Mouse (Mus musculus) forebrain, embryonic 14.5 days (tissue): ENCODE measurements around the gene Acap2. TPM values are rescaled to one million over a fixed set of nuclear protein-coding genes. Genes with fewer than 3 reads are reported as not detected.

Source experiments
- ATAC-seq: fragments of 200-750 bp; cut with Nextera tagmentation; 2 replicates; pipeline ENCODE4 v1.8.0; 2017; ENCODE audit warnings: mild to moderate bottlenecking, moderate library complexity
- DNase-seq: peaks from one replicate; pipeline ENCODE4 v3.0.0-alpha.2; 2015; ENCODE audit warnings: low spot score
- H3K27ac ChIP-seq: fragments of 300-500 bp; sonication (generic); 2 replicates; pipeline ENCODE4 v1.5.1; 2014; ENCODE audit warnings: low read depth, mild to moderate bottlenecking, control low read depth, low read length, moderate library complexity
- H3K27me3 ChIP-seq: fragments of 300-500 bp; sonication (generic); replicated peaks from 2 replicates; pipeline ENCODE4 v1.6.1; 2014; ENCODE audit warnings: low read length, control low read depth, mixed read lengths; ENCODE audit not compliant: control insufficient read depth, insufficient read depth
- H3K36me3 ChIP-seq: fragments of 300-500 bp; sonication (generic); 2 replicates; pipeline ENCODE4 v1.6.1; 2014; ENCODE audit warnings: low read length, control low read depth; ENCODE audit not compliant: control insufficient read depth, insufficient read depth
- H3K4me1 ChIP-seq: fragments of 300-500 bp; sonication (generic); 2 replicates; pipeline ENCODE4 v1.6.1; 2014; ENCODE audit warnings: antibody characterized with exemption, low read length, control low read depth; ENCODE audit not compliant: control insufficient read depth, insufficient read depth
- H3K4me2 ChIP-seq: fragments of 300-500 bp; sonication (generic); 2 replicates; pipeline ENCODE4 v1.6.1; 2014; ENCODE audit warnings: mild to moderate bottlenecking, control low read depth, low read length
- H3K4me3 ChIP-seq: fragments of 300-500 bp; sonication (generic); 2 replicates; pipeline ENCODE4 v1.5.1; 2014; ENCODE audit warnings: low read depth, low read length, control low read depth
- H3K9ac ChIP-seq: fragments of 300-500 bp; sonication (generic); 2 replicates; pipeline ENCODE4 v1.6.1; 2014; ENCODE audit warnings: mild to moderate bottlenecking, low read length, control low read depth, moderate library complexity
- H3K9me3 ChIP-seq: fragments of 300-500 bp; sonication (generic); replicated peaks from 2 replicates; pipeline ENCODE4 v1.6.1; 2016; ENCODE audit warnings: low read length, control low read depth, mixed read lengths; ENCODE audit not compliant: control insufficient read depth
- WGBS: fragments of 180-500 bp; shearing (Covaris S2); extraction: QIAGEN DNeasy Blood & Tissue Kit; methylation state at CpG from one replicate; pipeline ENCODE4 v1.1.7; 2014; 5-methylcytosine and 5-hydroxymethylcytosine counted together
- polyA plus RNA-seq: library from polyadenylated mRNA; unstranded; fragments of >200 nt; fragmentation: Nextera tagmentation; extraction: Ambion mirVana; gene quantifications from 2 replicates; pipeline ENCODE4 v1.2.1, GENCODE M21; 2014

The Acap2 gene
- polyA plus RNA-seq, 1 experiment from 2014 or later: 11.3 TPM

GRCm38 (mm10) chr16:31167934-31168333 lies 33.1 kb downstream of the Acap2 start:
- H3K27ac ChIP-seq: no peak overlapping the region

DNA sequence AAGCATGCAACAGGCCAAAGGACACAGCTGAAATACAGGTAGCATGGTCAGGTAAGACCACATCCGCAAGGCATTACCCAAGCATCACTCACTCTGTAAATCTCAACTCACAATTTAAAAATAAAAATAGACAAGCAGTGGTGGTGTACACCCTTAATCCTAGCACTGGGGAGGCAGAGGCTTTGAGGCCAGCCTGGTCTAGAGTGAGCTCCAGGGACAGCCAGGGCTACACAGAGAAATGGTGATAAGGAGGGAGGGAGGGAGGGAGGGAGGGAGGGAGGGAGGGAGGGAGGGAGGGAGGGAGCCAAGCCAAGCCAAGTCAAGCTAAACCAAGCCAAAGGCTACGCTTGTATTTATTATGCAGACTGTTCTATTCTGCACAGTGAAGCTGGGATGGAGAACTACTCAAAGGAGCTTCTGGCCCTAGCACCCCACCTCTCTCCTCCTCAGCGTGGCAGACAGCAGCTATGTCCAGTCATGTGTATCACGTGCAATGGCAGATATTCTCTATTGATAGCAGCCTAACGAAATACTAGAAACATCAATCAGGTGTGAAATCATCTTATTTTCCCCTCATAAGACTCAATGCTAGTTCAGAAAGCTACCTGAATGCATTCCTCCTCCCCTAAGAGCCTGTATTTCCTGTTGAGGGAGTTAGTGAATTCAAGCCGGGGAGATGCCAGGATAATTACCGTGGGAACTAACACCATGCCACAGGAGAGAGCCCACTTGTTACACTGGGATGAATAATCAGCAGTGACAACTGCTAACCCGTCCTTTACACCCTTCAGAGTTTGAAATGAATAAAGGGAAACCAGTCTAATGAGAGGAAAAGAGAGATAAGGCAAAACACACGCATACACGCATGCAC lies 33.8 kb downstream of the Acap2 start:
- no peaks in the 10 kb centered on the region for H3K27me3 ChIP-seq
- no peak overlapping the region for H3K9ac ChIP-seq
- 17% methylated on average over 10 of the region's 10 CpGs for WGBS
- ATAC-seq: peak; percentile 54; the same call in 1 of the 2 replicates
- peak; percentile 51 for DNase-seq
- peaks cover 6% of the 10 kb centered on the region; the same call in 1 of the 2 replicates for H3K4me1 ChIP-seq
- no peaks in the 10 kb centered on the region for H3K36me3 ChIP-seq
- no peaks in the 10 kb centered on the region for H3K9me3 ChIP-seq
- H3K27ac ChIP-seq: no peak overlapping the region
- H3K4me3 ChIP-seq: no peak overlapping the region
- H3K4me2 ChIP-seq: no peak overlapping the region

More at GRCm38 (mm10) chr16:31167934-31168333, 33.1 kb downstream of the Acap2 start:
- Histone ChIP-seq H3K4me3 (no peak overlapping the region), H3K4me2 (no peak overlapping the region), H3K9me3 (no peaks in the 10 kb centered on the region), H3K9ac (no peak overlapping the region), H3K4me1 (peaks cover 6% of the 10 kb centered on the region; the same call in 1 of the 2 replicates), H3K27me3 (no peaks in the 10 kb centered on the region), H3K36me3 (no peaks in the 10 kb centered on the region)
- 54% methylated on average over 7 of the region's 7 CpGs for WGBS
- ATAC-seq: no peak
- DNase-seq: no peak

- no peak overlapping the region for H3K4me2 ChIP-seq
- ATAC-seq (no peak), DNase-seq (no peak)
- H3K4me3 ChIP-seq: no peak overlapping the region
- no peak overlapping the region for H3K27ac ChIP-seq
- H3K4me1 ChIP-seq: peaks cover 6% of the 10 kb centered on the region; the same call in 1 of the 2 replicates
- no peaks in the 10 kb centered on the region for H3K27me3 ChIP-seq
- 56% methylated on average over 4 of the region's 4 CpGs for WGBS
- no peaks in the 10 kb centered on the region for H3K9me3 ChIP-seq
- H3K36me3 ChIP-seq: no peaks in the 10 kb centered on the region
- no peak overlapping the region for H3K9ac ChIP-seq
Measured at GRCm38 (mm10) chr16:31165907-31166306, 35.1 kb downstream of the Acap2 start.

DNA sequence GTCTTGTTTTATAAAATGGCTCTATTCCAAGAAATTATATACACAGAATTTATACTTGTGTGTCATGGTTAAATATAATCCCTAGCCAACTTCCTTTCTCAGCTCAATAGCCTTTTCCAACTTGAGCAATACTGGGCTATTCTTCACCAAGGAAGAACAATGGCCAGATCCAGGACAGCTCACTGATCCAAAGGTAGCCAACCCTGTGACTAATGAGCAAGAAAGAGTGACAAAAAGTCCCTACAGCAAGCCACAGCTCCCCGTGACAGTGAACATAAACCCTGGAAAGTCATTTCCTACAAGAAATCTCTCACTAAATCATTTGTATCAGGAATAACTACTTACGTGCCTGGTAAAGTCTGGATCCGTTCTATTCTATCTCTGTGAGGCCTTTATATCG lies 35.6 kb downstream of the Acap2 start:
- H3K27me3 ChIP-seq: no peaks in the 10 kb centered on the region
- no peaks in the 10 kb centered on the region for H3K36me3 ChIP-seq
- H3K27ac ChIP-seq: no peak overlapping the region
- no peaks in the 10 kb centered on the region for H3K9me3 ChIP-seq
- H3K4me1 ChIP-seq: peaks cover 6% of the 10 kb centered on the region; the same call in 1 of the 2 replicates
- H3K4me2 ChIP-seq: no peak overlapping the region
- ATAC-seq (no peak), DNase-seq (no peak)
- WGBS: 69% methylated on average over 4 of the region's 4 CpGs
- no peak overlapping the region for H3K9ac ChIP-seq
- H3K4me3 ChIP-seq: no peak overlapping the region

- H3K4me3 ChIP-seq: no peak overlapping the region
- H3K27me3 ChIP-seq: no peaks in the 10 kb centered on the region
- H3K9ac ChIP-seq: no peak overlapping the region
- no peak overlapping the region for H3K27ac ChIP-seq
- DNase-seq: no peak
- H3K4me1 ChIP-seq: peaks cover 6% of the 10 kb centered on the region; the same call in 1 of the 2 replicates
- no peak for ATAC-seq
- no peaks in the 10 kb centered on the region for H3K9me3 ChIP-seq
- no peak overlapping the region for H3K4me2 ChIP-seq
- 85% methylated on average over 4 of the region's 4 CpGs for WGBS
- H3K36me3 ChIP-seq: no peaks in the 10 kb centered on the region
Measured at GRCm38 (mm10) chr16:31164125-31164524, 36.9 kb downstream of the Acap2 start.

GRCm38 (mm10) chr16:31160486-31160885 lies 40.6 kb downstream of the Acap2 start:
- 66% methylated on average over 6 of the region's 6 CpGs for WGBS
- DNase-seq: no peak

DNA sequence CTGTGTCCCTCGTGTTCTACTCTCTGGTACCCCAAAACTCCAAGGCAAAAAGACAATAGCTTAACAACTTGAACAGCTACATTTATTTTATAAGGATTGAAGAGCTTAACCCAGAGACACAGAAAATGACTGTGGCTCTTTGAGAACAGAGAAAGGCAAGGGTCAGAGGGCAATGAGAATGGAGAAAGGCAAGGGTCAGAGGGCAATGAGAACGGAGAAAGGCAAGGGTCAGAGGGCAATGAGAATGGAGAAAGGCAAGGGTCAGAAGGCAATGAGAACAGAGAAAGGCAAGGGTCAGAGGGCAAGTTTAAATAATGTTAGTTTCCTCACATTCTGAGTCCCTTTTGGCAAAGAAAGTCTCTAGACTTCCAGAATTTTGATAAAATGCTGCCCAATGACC lies 41.6 kb downstream of the Acap2 start:
- no peak overlapping the region for H3K4me2 ChIP-seq
- DNase-seq: no peak
- no peak overlapping the region for H3K9ac ChIP-seq
- no peaks in the 10 kb centered on the region for H3K27me3 ChIP-seq
- H3K36me3 ChIP-seq: 0 out of 2 replicates have a peak, but pooled peaks cover 7% of the 10 kb centered on the region
- H3K4me1 ChIP-seq: no peaks in the 10 kb centered on the region
- H3K27ac ChIP-seq: no peak overlapping the region
- WGBS: 39% methylated on average over 2 of the region's 2 CpGs
- no peak overlapping the region for H3K4me3 ChIP-seq
- no peak for ATAC-seq
- peaks cover 11% of the 10 kb centered on the region for H3K9me3 ChIP-seq

More at GRCm38 (mm10) chr16:31160486-31160885, 40.6 kb downstream of the Acap2 start:
- Histone ChIP-seq H3K4me1 (no peaks in the 10 kb centered on the region), H3K27ac (no peak overlapping the region), H3K9ac (no peak overlapping the region), H3K4me2 (no peak overlapping the region), H3K27me3 (no peaks in the 10 kb centered on the region), H3K36me3 (0 out of 2 replicates have a peak, but pooled peaks cover 7% of the 10 kb centered on the region), H3K4me3 (no peak overlapping the region), H3K9me3 (peaks cover 11% of the 10 kb centered on the region)
- no peak for ATAC-seq

- DNase-seq: no peak
- no peak overlapping the region for H3K4me3 ChIP-seq
- no peak overlapping the region for H3K9ac ChIP-seq
- no peaks in the 10 kb centered on the region for H3K36me3 ChIP-seq
- no peaks in the 10 kb centered on the region for H3K27me3 ChIP-seq
- no peak overlapping the region for H3K4me2 ChIP-seq
- no peak for ATAC-seq
- H3K27ac ChIP-seq: no peak overlapping the region
- no peaks in the 10 kb centered on the region for H3K4me1 ChIP-seq
- no peaks in the 10 kb centered on the region for H3K9me3 ChIP-seq
- WGBS: 91% methylated on average over 4 of the region's 4 CpGs
Measured at GRCm38 (mm10) chr16:31149841-31150240, 51.2 kb downstream of the Acap2 start.

GRCm38 (mm10) chr16:31148891-31149290 lies 52.2 kb downstream of the Acap2 start:
- Histone ChIP-seq H3K27ac (no peak overlapping the region), H3K4me2 (no peak overlapping the region), H3K27me3 (no peaks in the 10 kb centered on the region), H3K4me1 (no peaks in the 10 kb centered on the region), H3K9ac (no peak overlapping the region), H3K36me3 (no peaks in the 10 kb centered on the region), H3K4me3 (no peak overlapping the region), H3K9me3 (no peaks in the 10 kb centered on the region)
- DNase-seq: no peak
- ATAC-seq: no peak
- WGBS: 85% methylated on average over 6 of the region's 6 CpGs
